Mouse (Mus musculus) G1E (cell line): ENCODE measurements around the gene Actrt2.

ENCODE experiments used
- CTCF ChIP-seq: IDR thresholded peaks from 2 replicates; pipeline ENCODE4 v1.5.1; 2012; ENCODE audit warnings: low read depth, low read length, inconsistent platforms, mixed read lengths
- GATA1 ChIP-seq: IDR thresholded peaks from 2 replicates; pipeline ENCODE4 v1.6.1; 2012; ENCODE audit warnings: borderline replicate concordance, low read length, inconsistent platforms, mixed read lengths
- POLR2AphosphoS5 ChIP-seq: IDR thresholded peaks from 2 replicates; pipeline ENCODE4 v1.6.1; 2012; ENCODE audit warnings: low read depth, low read length, inconsistent platforms; ENCODE audit not compliant: insufficient replicate concordance
- TAL1 ChIP-seq: conservative IDR thresholded peaks from 2 replicates; pipeline ENCODE4 v1.6.1; 2012; ENCODE audit warnings: low read depth, low read length, inconsistent platforms, mixed read lengths

GRCm38 (mm10) chr4:154708223-154708622, 40.6 kb upstream of the Actrt2 start:
- no peak for TF ChIP-seq GATA1
- TF ChIP-seq CTCF: no peak
- no peak for TF ChIP-seq TAL1
- TF ChIP-seq POLR2AphosphoS5: no peak
